Mouse (Mus musculus) right cerebral cortex, adult 18-20 months (tissue): ENCODE data around the gene Mcm3.
A peak's percentile ranks its signal among the peaks of the same experiment; 100 is the strongest.
"Not testable (repeated sequence)": the region's sequence is repeated elsewhere in the genome, so short reads cannot be mapped to it uniquely, and the experiment has no call there.

Experiments used
- DNase-seq: peaks from one replicate; pipeline ENCODE4 v3.0.0; 2022; ENCODE audit warnings: mixed read lengths

Mcm3 gene

DNA sequence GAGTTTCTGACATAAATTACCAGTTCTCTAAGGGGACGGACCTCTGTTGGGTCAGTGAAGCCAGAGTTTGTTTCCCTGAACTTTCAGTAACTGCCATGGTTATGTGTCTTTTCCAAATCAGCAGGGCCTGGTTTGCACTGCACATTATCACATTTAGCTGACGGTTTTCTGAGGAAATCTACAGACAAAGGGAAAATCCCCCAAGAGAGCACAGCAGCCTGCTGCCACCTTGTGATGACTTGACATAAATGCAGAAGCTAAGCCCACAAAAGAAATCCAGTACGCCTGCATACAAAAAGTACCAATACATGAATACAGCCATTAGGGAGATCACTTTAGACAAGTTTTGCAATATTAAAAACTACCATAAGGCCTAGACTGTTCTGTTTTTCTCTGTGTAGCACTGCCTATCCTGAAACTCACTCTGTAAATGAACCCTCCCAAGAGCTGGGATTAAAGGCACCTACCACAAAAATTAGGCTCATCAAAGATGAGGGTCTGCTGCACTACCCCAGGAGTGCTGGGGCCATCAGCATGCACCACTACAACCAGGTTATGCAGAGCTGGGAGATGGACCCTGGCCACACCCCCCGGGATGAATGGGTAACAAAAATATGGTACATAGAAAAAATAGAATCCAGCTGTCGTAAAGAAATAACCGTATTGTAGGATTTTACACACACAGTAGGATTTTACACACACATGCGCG is 18.3 kb downstream of the Mcm3 start:
- peak; percentile 58 for DNase-seq

DNA sequence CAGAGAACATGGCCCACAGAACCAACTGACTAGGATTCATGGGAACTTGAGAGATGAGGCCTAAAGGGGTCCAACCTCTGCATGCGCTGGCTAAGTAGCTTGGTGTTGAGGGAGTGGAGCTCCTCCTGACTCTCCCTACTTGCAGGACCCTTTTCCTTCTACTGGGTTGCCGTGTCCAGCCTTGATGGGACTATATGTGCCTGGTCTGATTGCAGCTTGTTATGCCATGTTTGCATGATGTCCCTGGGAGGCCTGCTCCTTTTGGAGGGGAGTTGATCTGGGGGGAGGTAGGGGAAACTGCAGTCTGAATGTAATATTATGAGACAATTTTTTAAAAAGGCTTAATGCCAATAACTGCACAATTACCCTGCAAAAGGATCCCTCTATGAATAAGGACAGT is 18.8 kb downstream of the Mcm3 start:
- no peak for DNase-seq

DNA sequence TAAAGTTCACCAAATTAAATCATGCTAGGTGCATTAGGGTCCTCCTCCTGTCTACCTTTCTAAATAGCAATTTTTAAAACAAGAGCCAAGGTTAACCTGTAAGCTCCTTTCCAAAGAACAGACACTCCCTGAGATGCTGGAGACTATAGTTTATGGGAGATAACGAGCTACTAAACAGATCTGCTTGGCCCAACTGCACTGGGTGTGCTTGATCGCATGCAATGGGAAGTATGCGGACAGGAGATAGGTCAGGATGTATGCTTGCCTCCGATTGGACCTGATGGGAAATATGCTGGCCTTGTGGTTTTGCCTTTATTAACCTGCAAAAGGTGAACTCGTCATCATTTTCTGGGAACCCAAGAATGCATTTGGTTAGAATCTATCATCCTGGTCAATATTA is 24.9 kb downstream of the Mcm3 start:
- no peak for DNase-seq

DNA sequence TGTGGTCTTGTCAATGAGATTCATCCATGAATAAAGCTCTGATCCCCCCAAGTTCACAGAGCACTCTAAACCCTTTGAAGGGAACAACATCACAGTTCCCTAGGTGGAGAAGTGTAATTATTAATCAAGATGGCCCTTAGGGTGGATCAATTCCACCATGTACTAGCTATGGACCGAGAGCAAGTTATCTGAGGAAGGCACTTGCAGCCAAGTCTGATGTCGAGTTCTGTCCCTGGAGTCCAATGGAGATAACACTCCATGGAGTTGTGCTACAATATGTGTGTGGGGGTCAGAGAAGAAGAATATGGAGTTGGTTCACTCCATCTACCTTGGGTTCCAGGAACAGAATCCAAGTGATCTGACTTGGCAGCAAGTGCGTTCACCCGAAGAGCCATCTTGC is 25.4 kb downstream of the Mcm3 start:
- DNase-seq, result no peak

DNA sequence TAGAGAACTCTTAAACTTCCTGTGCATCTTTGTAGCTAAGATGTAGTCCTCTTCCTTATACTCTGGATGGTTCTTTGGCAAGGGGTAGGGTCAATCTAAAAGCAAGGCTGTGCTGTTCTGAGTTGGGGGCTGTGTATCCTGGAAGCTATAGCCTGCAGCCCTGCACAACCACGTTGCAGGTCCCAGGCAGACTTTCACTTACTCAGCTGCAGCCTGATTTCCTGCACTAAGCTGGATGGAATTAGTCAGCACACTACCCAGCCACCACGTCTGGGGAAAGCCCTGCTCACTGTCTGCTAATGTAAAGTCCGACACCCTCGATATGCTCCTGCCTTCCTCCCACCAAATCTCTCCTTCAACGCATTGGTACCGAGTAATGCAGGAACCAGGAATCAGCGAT is 28.7 kb downstream of the Mcm3 start:
- no peak for DNase-seq

DNA sequence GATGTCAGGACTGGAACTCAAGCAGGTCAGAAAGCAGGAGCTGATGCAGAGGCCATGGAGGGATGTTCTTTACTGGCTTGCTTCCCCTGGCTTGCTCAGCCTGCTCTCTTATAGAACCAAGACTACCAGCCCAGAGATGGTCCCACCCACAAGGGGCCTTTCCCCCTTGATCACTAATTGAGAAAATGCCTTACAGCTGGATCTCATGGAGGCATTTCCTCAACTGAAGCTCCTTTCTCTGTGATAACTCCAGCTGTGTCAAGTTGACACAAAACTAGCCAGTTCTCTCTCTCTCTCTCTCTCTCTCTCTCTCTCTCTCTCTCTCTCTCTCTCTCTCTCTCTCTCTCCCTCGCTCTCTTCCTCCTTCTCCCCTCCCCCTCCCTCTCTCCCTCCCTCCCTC is 29.6 kb downstream of the Mcm3 start, which contains the start of gene Il17f:
Il17f (minus strand) TSS at position 101 of the 400 bp plus-strand sequence.
- not testable (repeated sequence) for DNase-seq

DNA sequence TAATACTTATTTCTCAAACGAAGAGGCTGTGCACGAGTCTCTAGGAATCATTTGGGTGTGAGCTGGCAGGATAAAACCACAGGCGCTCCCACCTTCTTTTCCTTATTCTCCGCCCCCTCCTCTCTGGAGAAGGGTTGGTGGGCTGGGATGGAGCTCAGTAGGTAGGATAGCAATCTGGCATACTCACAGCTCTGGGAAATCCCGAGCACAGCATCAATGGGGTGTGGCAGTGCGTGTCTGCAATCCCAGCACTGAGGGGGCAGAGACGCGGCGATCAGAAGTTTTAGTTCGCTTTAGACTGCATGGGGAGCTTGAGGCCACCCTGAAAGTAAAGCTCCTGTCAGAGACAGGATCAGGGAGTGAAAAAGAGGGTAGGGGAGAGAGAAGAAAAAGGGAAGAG is 31.7 kb downstream of the Mcm3 start:
- DNase-seq, result no peak

DNA sequence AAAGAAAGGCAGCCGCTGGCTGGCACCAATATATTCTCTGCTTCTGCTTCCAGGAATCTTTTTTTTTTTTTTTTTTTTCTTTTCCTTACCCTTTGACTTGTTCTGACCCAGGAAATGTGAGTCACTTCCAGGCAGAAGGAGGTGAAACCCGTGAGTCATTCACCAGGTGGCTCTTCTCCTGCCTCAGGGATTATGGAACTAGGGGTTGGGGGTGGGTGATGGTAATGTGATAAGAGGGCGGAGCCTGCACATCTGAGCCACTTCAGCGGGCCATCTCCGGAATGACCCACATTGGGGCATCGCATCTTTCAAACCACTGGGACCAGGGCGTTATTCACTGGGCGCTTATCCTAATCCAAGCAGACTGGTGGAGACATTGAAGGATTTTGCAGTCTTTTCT is 33.1 kb downstream of the Mcm3 start:
- DNase-seq, result no peak

DNA sequence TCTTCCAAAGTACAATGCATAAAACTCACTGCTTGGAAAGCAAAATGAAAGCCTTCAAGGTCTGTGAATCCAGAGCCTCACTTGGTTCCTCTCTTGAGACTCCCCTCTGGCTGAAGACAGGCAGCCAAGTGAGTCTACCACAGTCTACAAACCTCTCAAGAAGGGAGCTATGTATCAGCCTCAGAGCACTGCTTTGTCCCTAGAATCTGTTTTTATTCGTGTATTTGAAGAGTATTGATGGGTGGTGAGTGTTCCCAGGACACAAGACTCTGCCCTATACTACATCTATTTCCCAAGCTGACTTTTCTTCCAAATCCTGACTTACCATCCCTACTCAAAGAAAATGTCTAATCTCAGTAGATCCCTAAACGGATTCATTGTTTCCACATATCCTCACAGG is 41.7 kb downstream of the Mcm3 start:
- DNase-seq, result no peak

DNA sequence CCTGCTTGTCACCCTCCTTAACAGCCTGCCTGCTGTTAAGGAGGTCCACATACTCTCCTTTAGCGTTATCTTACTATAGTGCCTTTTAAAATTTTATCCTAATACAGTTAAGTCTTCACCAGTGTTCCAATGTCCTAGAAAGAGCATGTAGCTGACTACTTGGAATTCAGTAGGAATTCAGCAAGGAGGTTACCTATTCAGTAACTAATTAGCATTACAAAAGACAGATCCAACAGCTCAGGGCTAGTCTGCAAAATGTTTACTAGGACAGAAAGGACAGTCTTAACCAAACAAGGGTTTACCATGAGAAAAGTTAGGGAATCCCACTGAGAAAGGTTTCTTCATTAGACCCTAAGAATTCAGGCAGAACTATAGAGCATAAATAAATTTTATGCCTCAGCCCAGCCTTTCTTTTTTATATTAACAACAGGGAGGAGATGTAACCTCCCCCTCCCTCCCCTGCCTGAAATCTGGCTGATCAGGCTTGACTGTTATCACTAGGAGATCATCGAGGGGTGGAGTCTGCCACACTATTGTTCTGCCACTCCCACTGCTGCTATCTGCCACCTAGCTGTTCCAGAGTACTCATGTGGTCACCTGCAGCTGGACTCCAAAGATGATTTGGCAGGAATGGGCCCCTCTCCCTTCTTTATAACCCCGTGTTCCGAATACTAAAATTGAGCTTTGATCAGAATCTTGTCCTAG is 45.9 kb downstream of the Mcm3 start:
- not testable (repeated sequence) for DNase-seq

DNA sequence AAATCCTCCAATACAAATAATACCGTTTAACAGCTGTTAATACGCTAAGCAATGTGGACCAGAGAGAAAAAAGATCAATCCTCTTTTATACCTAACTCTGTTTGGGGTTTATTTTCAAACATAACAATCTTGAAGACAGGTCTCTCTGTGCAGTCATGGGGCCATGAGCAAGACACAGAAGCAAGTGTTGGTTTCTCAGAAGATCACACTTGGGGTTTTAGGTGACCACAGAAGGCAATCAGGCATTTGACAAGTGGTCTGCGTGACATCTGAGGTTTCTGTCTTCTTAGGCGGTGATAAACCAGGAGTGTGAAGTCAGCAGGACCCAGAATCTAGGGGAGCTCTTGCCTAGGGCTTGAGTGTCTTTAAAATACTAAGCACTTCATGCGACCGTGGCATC is 53.6 kb downstream of the Mcm3 start:
- DNase-seq, result no peak

DNA sequence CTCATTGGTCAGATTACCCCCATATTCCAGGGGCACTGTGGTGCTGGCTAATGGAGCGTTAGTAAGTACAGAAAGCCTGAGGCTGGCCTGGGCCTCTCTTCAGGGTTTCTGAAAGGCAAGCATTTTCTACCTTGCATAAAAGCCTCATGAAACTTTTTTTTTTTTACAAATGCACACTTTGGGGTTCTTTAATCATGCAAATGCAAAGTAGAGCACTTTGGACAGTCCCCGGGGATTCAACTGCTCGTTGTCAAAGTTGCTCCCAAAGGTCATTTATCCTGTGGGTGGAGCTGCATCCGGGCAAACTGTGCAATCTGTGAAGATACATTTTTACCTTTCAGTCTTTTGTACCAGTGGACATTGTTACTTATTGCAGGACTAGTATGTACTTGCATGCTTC is 58.7 kb downstream of the Mcm3 start:
- no peak for DNase-seq

DNA sequence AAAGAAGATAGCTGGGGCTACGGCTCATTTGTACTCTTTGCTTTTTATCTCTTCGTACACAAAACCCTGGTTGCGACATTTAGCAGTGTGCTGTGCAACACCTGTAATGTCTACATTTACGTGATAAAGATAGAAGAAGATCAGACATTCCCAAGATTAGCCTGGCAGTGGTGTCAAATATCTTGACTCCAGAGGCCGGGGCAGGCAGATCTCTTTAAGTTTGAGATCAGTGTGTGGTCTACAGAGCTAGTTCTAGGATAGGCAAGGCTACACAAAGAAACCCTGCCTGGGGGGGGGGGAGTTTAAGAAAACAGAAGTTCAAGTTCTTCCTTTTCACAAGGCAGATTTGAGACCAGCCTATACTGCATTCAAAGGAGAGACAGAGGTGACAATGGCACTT is 59.8 kb downstream of the Mcm3 start:
- no peak for DNase-seq

DNA sequence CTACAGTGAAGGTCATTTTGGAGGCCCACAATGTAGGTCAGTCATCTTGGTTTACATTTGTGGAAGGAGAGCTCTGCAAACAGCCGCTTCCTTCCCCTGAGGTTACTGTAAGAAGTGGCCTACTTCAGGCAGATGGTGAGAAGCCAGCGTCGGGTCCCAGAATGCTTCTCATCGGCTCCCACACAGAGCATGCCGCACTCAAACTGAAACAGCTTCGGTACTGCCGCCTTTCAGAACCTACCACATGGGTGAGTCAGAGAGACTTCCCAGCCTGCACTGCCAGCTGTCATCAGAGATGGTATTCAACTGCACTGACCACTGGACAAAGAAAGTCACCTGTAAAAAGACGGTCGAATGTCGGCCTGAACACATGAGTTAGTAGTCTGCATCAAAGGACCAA is 60.3 kb downstream of the Mcm3 start:
- peak; percentile 81 for DNase-seq

DNA sequence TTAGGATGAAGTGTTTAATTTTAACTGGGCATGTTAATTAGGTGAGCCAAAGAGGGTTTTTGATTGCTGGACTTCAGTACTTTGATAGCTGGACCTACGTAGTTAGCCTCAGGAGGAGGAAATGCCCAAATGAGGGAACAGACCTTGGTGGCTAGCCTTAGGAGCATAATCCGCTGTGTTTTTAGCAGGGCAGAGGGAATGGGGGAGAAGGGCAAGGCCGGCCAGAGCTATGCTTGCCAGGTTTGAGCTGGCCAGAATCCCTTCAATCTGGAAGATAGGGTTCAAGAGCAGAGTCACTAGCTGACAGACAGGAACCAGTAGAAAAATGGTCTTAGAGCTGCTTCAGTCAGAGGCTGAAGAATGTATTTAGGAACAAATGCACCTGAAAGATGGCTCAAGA is 62.5 kb downstream of the Mcm3 start:
- DNase-seq, result no peak

DNA sequence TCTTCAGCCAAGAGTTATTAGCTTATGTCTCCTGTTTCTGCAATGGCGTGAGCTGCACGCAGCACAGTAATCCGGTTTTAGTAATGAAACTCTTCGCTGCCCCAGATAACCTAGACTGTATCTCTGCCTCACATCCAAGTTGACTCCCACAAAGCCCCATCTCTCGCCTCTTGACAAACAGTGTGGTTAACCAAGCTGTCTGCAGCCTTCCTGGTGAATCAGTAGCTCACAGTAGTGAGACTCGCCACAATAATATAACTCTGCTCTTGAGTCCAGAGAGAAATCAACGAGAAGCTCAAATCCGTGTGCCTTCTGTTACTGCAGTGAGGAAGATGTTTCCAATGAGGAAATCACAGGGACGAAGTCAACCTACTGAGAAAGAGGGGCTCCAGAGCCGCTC is 65.7 kb downstream of the Mcm3 start:
- DNase-seq, result no peak
